Mouse (Mus musculus) liver, embryonic 16.5 days (tissue): ENCODE results near the gene Gm44805. TPM values are rescaled to one million over a fixed set of nuclear protein-coding genes. Genes with fewer than 3 reads are reported as not detected.

Experiments
- ATAC-seq: fragments of 200-750 bp; cut with Nextera tagmentation; 2 replicates; pipeline ENCODE4 v1.8.0; 2017; ENCODE audit warnings: low read depth, mild to moderate bottlenecking, moderate number of reproducible peaks, moderate library complexity
- H3K27ac ChIP-seq: fragments of 300-500 bp; sonication (generic); 2 replicates; pipeline ENCODE4 v1.5.1; 2014; ENCODE audit warnings: mild to moderate bottlenecking, low read length
- H3K27me3 ChIP-seq: fragments of 300-500 bp; sonication (generic); 2 replicates; pipeline ENCODE4 v1.6.1; 2014; ENCODE audit warnings: low read depth, low read length, mixed read lengths; ENCODE audit not compliant: control insufficient read depth, insufficient read depth
- H3K36me3 ChIP-seq: fragments of 300-500 bp; sonication (generic); 2 replicates; pipeline ENCODE4 v1.6.1; 2014; ENCODE audit warnings: mild to moderate bottlenecking; ENCODE audit not compliant: control insufficient read depth, insufficient read depth
- H3K4me1 ChIP-seq: fragments of 300-500 bp; sonication (generic); 2 replicates; pipeline ENCODE4 v1.6.1; 2014; ENCODE audit warnings: low read depth, low read length, mixed read lengths; ENCODE audit not compliant: control insufficient read depth
- H3K4me2 ChIP-seq: fragments of 300-500 bp; sonication (generic); 2 replicates; pipeline ENCODE4 v1.6.1; 2014; ENCODE audit warnings: low read depth, low read length, mixed read lengths
- H3K4me3 ChIP-seq: fragments of 300-500 bp; sonication (generic); 2 replicates; pipeline ENCODE4 v1.5.1; 2014; ENCODE audit warnings: low read depth, mild to moderate bottlenecking, low read length
- H3K9ac ChIP-seq: fragments of 300-500 bp; sonication (generic); 2 replicates; pipeline ENCODE4 v1.6.1; 2014; ENCODE audit warnings: low read depth, low read length
- H3K9me3 ChIP-seq: fragments of 300-500 bp; sonication (generic); replicated peaks from 2 replicates; pipeline ENCODE4 v1.6.1; 2016; ENCODE audit warnings: low read length; ENCODE audit not compliant: control insufficient read depth
- WGBS: fragments of 180-500 bp; shearing (Covaris S2); extraction: QIAGEN DNeasy Blood & Tissue Kit; methylation state at CpG from one replicate; pipeline ENCODE4 v1.1.7; 2014; ENCODE audit not compliant: insufficient replicate concordance; 5-methylcytosine and 5-hydroxymethylcytosine counted together
- polyA plus RNA-seq: library from polyadenylated mRNA; unstranded; fragments of >200 nt; fragmentation: Nextera tagmentation; extraction: Ambion mirVana; gene quantifications from 2 replicates; pipeline ENCODE4 v1.2.1, GENCODE M21; 2015

The Gm44805 gene
- 20.6 and 35.3 TPM in 2 replicates for polyA plus RNA-seq

GRCm38 (mm10) chr7:19681202-19681694 is at the start of gene Gm44805, which contains the start of gene Apoc4:
Gene Gm44805 (minus strand): TSS chr7:19681423.
Gene Apoc4 (minus strand): TSS chr7:19681479.
- peaks cover 19% of the 10 kb centered on the region for H3K4me1 ChIP-seq
- peak within 1 kb of the TSS; percentile 33 for H3K4me2 ChIP-seq
- H3K27me3 ChIP-seq, result no peaks in the 10 kb centered on the region
- H3K4me3 ChIP-seq, result peak within 1 kb of the TSS; percentile 39
- no peaks in the 10 kb centered on the region for H3K9me3 ChIP-seq
- 42% methylated on average over 8 of the region's 8 CpGs for WGBS
- ATAC-seq, result peak; percentile 57
- H3K36me3 ChIP-seq, result no peaks in the 10 kb centered on the region
- H3K9ac ChIP-seq, result peak within 1 kb of the TSS; percentile 37; the same call in 1 of the 2 replicates
- H3K27ac ChIP-seq, result peak within 1 kb of the TSS; percentile 69

- Histone ChIP-seq H3K27ac (no peak overlapping the region), H3K9me3 (no peaks in the 10 kb centered on the region), H3K27me3 (no peaks in the 10 kb centered on the region), H3K4me3 (no peak overlapping the region), H3K9ac (no peak overlapping the region), H3K36me3 (no peaks in the 10 kb centered on the region), H3K4me2 (no peak overlapping the region), H3K4me1 (peaks cover 7% of the 10 kb centered on the region)
- no peak for ATAC-seq
- 73% methylated on average over 4 of the region's 4 CpGs for WGBS
Observed at GRCm38 (mm10) chr7:19726541-19726940, 45.3 kb upstream of the Gm44805 start.

DNA sequence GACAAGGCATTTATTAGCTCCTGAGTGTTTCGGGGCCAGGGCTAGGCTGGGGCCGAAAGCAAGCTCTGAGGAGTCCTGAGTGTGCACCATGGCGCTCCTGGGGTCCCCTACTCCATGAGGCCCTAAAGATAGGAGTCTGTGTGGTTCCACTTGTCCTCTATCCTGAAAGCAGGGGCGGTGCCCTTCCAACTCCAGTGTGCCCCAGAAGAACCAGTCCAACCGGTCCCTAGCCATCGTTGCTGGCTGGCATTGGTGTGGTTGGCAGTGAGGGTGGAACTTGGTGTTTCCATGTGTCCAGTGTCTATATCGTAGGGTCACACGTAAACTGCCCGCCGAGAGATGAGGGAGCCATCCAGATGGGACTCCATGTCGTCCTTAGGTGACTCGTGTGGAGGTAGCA is 42.9 kb upstream of the Gm44805 start:
- H3K4me1 ChIP-seq, result peaks cover 7% of the 10 kb centered on the region
- no peak for ATAC-seq
- H3K9me3 ChIP-seq, result no peaks in the 10 kb centered on the region
- no peaks in the 10 kb centered on the region for H3K27me3 ChIP-seq
- no peaks in the 10 kb centered on the region for H3K36me3 ChIP-seq
- WGBS, result 76% methylated on average over 12 of the region's 12 CpGs
- no peak overlapping the region for H3K4me3 ChIP-seq
- no peak overlapping the region for H3K9ac ChIP-seq
- no peak overlapping the region for H3K4me2 ChIP-seq
- H3K27ac ChIP-seq, result no peak overlapping the region

- no peaks in the 10 kb centered on the region for H3K9me3 ChIP-seq
- H3K27ac ChIP-seq, result no peak overlapping the region
- H3K4me2 ChIP-seq, result no peak overlapping the region
- H3K4me1 ChIP-seq, result peaks cover 7% of the 10 kb centered on the region
- H3K4me3 ChIP-seq, result no peak overlapping the region
- ATAC-seq, result peak; percentile 55
- no peaks in the 10 kb centered on the region for H3K36me3 ChIP-seq
- 42% methylated on average over 6 of the region's 6 CpGs for WGBS
- H3K27me3 ChIP-seq, result no peaks in the 10 kb centered on the region
- H3K9ac ChIP-seq, result no peak overlapping the region
Observed at GRCm38 (mm10) chr7:19722754-19723195, 41.6 kb upstream of the Gm44805 start.

- no peak overlapping the region for H3K4me3 ChIP-seq
- H3K27ac ChIP-seq, result no peak overlapping the region
- no peak overlapping the region for H3K9ac ChIP-seq
- H3K36me3 ChIP-seq, result no peaks in the 10 kb centered on the region
- no peak for ATAC-seq
- no peaks in the 10 kb centered on the region for H3K9me3 ChIP-seq
- no peak overlapping the region for H3K4me2 ChIP-seq
- 66% methylated on average over 4 of the region's 4 CpGs for WGBS
- no peaks in the 10 kb centered on the region for H3K27me3 ChIP-seq
- H3K4me1 ChIP-seq, result peaks cover 21% of the 10 kb centered on the region
Observed at GRCm38 (mm10) chr7:19719200-19719599, 38.0 kb upstream of the Gm44805 start.

DNA sequence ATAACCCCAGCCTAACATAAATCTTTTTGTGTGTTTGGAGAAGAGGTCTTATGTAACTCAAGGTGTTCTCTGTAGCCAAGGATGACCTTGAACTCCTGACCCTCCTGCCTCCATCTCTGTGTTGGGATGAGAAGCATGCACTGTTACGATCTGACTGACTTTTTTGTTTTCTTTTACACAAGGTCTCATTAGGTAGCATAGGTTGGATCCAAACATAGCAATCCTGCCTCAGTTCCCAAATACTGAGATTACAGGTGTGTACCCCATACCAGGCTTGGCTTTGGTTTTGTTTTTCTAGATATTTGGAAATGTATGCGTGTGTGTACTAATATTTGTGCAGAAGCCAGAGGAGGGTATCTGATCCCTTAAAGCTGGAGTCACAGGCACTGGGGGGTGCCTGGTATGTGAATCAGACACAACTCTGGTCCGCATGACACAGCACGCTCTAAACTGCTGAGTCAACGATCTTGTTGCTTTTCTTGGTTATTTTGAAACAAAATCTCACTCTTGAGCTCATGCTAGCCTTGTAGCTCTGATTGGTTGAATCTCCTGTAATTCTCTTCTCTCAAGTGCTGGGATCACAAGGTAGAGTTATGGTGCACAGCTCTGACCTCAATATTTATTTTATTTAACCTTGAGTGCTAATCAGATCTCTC is 37.2 kb upstream of the Gm44805 start:
- no peak overlapping the region for H3K27ac ChIP-seq
- ATAC-seq, result no peak
- 69% methylated on average over 5 of the region's 5 CpGs for WGBS

DNA sequence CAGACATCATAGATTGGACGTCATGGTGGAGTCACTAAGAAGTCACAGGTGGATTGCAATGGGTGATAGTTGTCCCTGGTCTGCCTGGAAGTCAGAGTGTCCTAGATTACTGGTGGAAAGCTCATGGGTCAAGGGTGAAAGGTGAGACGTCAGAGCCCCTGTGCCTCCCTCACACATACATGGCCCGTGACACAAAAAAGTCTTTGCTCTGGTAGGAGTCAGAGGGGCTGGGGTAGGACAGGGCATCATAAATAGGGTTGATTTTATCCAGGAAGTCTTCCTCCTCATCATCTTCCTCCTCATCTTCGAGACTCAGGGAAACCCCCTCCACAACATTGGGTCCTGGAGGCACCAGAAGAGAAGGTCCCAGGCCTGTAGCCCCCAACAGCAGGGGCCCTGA is 36.1 kb upstream of the Gm44805 start:
- H3K9me3 ChIP-seq, result no peaks in the 10 kb centered on the region
- H3K9ac ChIP-seq, result no peak overlapping the region
- ATAC-seq, result no peak
- H3K27ac ChIP-seq, result no peak overlapping the region
- no peak overlapping the region for H3K4me3 ChIP-seq
- WGBS, result 59% methylated on average over 4 of the region's 4 CpGs
- peaks cover 6% of the 10 kb centered on the region; the same call in 1 of the 2 replicates for H3K36me3 ChIP-seq
- H3K4me2 ChIP-seq, result no peak overlapping the region
- H3K27me3 ChIP-seq, result no peaks in the 10 kb centered on the region
- H3K4me1 ChIP-seq, result peaks cover 24% of the 10 kb centered on the region

More for the DNA sequence above, 37.2 kb upstream of the Gm44805 start:
- Histone ChIP-seq H3K9me3 (no peaks in the 10 kb centered on the region), H3K27me3 (no peaks in the 10 kb centered on the region), H3K4me1 (peaks cover 29% of the 10 kb centered on the region), H3K4me2 (no peak overlapping the region), H3K36me3 (no peaks in the 10 kb centered on the region), H3K4me3 (no peak overlapping the region), H3K9ac (no peak overlapping the region)

DNA sequence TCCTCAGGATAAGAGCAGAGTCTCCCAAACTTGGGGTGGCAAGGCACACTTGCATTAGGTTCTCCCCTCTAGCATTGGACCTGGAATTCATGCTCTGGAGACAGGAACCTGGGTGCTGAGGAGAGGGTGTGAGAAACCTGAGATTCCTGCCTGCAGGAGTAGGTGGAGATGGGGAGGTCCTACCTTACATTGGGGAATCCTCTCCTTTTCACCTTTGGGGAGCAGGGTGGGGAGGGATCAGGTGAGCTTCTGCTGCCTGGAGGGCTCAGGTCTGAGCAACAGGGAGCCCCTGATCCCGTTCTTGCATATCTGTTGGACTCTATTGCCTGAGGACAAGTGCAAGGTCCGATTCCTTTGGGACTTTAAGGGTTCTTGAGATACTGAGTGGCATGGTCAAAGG is 35.6 kb upstream of the Gm44805 start:
- no peak for ATAC-seq
- no peak overlapping the region for H3K9ac ChIP-seq
- 71% methylated on average over 2 of the region's 2 CpGs for whole genome bisulfite sequencing
- no peaks in the 10 kb centered on the region for H3K27me3 ChIP-seq
- H3K4me1 ChIP-seq, result peaks cover 24% of the 10 kb centered on the region
- H3K27ac ChIP-seq, result no peak overlapping the region
- peak overlapping the region; percentile 86 for H3K4me2 ChIP-seq
- peaks cover 12% of the 10 kb centered on the region for H3K36me3 ChIP-seq
- no peaks in the 10 kb centered on the region for H3K9me3 ChIP-seq
- H3K4me3 ChIP-seq, result no peak overlapping the region; the same call in 1 of the 2 replicates

DNA sequence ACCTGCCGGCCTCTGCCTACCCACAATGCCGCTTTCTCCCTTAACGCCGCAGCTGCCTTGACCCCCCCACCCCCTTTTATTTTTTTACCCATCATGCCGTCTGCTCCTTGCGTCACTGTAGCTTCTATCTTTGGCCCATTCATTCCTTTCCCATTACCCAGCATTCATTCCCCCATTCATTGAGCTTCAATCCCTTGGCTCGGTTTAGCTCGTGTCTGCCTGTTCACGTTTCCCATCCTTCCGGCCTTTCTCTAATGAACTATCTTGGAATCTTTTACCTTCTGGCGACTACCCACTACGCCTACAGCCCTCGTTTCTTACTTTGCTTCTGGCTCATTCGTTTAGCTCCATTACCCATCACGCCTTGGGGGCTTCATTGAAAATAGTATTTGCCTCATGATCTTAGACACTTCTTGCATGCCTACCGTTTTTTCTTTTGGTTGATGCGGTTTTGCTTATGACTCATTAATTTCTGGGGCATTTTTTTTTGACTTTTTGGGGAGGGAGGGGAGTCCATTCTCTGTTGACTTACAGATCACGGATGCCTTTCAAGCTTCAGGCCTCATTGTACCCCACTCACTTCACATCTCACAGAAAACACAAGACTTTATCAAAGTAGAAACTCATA is 34.9 kb upstream of the Gm44805 start:
- ATAC-seq, result no peak
- Histone ChIP-seq H3K9me3 (no peaks in the 10 kb centered on the region), H3K4me1 (peaks cover 24% of the 10 kb centered on the region), H3K27me3 (no peaks in the 10 kb centered on the region), H3K36me3 (peaks cover 18% of the 10 kb centered on the region), H3K27ac (peak overlapping the region; percentile 73), H3K4me3 (peak overlapping the region; percentile 68), H3K4me2 (peak overlapping the region; percentile 86), H3K9ac (peak overlapping the region; percentile 49)
- 6% methylated on average over 18 of the region's 18 CpGs for WGBS
